18 mouse cellular contexts compared by ENCODE assay signal in genomic region chr3:152837407-152837806, GRCm38 (mm10).
"Had no signal": no experiment of that assay in that cellular context is flagged by ENCODE, and none has a peak within 500 bp of the region (broad histone marks: within the 10 kb centered on the region; RNA-seq: fewer than 3 reads in every experiment).

No protein-coding gene starts in this region.

- H3K4me2 ChIP-seq: lung, embryonic 14.5 days; midbrain, embryonic 12.5 days; neural tube, embryonic 13.5 days; neural tube, embryonic 15.5 days had no signal

- H3K4me3 ChIP-seq: midbrain, embryonic 10.5 days; midbrain, embryonic 12.5 days; myocyte; neural tube, embryonic 13.5 days; neural tube, embryonic 15.5 days had no signal

- DNase-seq: lung, adult 18-20 months; lung, embryonic 14.5 days; lung, postnatal 10 days; lung, postnatal 4 days; midbrain, embryonic 14.5 days; retina, postnatal 1 day; right cerebral cortex, postnatal 25 days; right cerebral cortex, postnatal 4 days; spleen, adult 18-20 months; thymus, adult 18-20 months; thymus, postnatal 14 days; thymus, postnatal 36 days had no signal

- ATAC-seq: midbrain, embryonic 16.5 days had no signal

- H3K36me3 ChIP-seq: midbrain, embryonic 10.5 days; midbrain, embryonic 12.5 days; neural tube, embryonic 13.5 days; neural tube, embryonic 15.5 days had no signal

- H3K27me3 ChIP-seq: midbrain, embryonic 12.5 days; neural tube, embryonic 13.5 days; neural tube, embryonic 15.5 days had no signal

- H3K9ac ChIP-seq: lung, embryonic 14.5 days; midbrain, embryonic 12.5 days; neural tube, embryonic 13.5 days; neural tube, embryonic 15.5 days had no signal

- H3K27ac ChIP-seq: midbrain, embryonic 10.5 days; midbrain, embryonic 12.5 days; neural tube, embryonic 13.5 days; neural tube, embryonic 15.5 days had no signal

- H3K9me3 ChIP-seq: neural tube, embryonic 13.5 days; neural tube, embryonic 15.5 days had no signal
